Mouse (Mus musculus) thymus, adult 2 months (tissue): Measurements from ENCODE around the gene Creld2. TPM values are rescaled to one million over a fixed set of nuclear protein-coding genes. Genes with fewer than 3 reads are reported as not detected.

Experiments
- DNase-seq: peaks from one replicate; pipeline ENCODE4 v3.0.0; 2021
- H3K27ac ChIP-seq: fragments of 200-500 bp; 2 replicates; pipeline ENCODE4 v1.5.1; 2012; ENCODE audit warnings: low read length, control low read depth; ENCODE audit not compliant: control insufficient read depth, insufficient read depth
- H3K27me3 ChIP-seq: fragments of 200-500 bp; 2 replicates; pipeline ENCODE4 v1.6.1; 2012; ENCODE audit warnings: mild to moderate bottlenecking, low read length, moderate library complexity, mixed read lengths; ENCODE audit not compliant: control insufficient read depth, insufficient read depth
- H3K36me3 ChIP-seq: fragments of 200-500 bp; 2 replicates; pipeline ENCODE4 v1.6.1; 2012; ENCODE audit warnings: mild to moderate bottlenecking, low read length, moderate library complexity; ENCODE audit not compliant: control insufficient read depth, insufficient read depth
- H3K4me1 ChIP-seq: fragments of 200-500 bp; replicated peaks from 2 replicates; pipeline ENCODE4 v1.6.1; 2012; ENCODE audit warnings: low read length; ENCODE audit not compliant: control insufficient read depth, insufficient read depth
- H3K4me3 ChIP-seq: fragments of 200-500 bp; 2 replicates; pipeline ENCODE4 v1.5.1; 2012; ENCODE audit warnings: mild to moderate bottlenecking, low read length, control low read depth, moderate library complexity; ENCODE audit not compliant: control insufficient read depth, insufficient read depth
- CTCF ChIP-seq: fragments of 200-500 bp; IDR thresholded peaks from 2 replicates; pipeline ENCODE4 v1.5.1; 2012; ENCODE audit warnings: mild to moderate bottlenecking, control low read depth, low read length, moderate library complexity, borderline replicate concordance; ENCODE audit not compliant: control insufficient read depth, poor library complexity, insufficient read depth; ENCODE audit errors: extremely low read depth
- POLR2A ChIP-seq: fragments of 200-500 bp; IDR thresholded peaks from 2 replicates; pipeline ENCODE4 v1.6.1; 2012; ENCODE audit warnings: mild to moderate bottlenecking, low read length, control low read depth, moderate library complexity; ENCODE audit not compliant: control insufficient read depth, poor library complexity, insufficient read depth; ENCODE audit errors: extremely low read depth
- WGBS: fragments of 180-500 bp; shearing (Covaris S2); methylation state at CpG from one replicate; pipeline ENCODE4 v1.1.7; 2018; 5-methylcytosine and 5-hydroxymethylcytosine counted together
- polyA plus RNA-seq: library from polyadenylated mRNA; depleted of rRNA; stranded (reverse); fragments of >200 nt; gene quantifications from 2 replicates; pipeline ENCODE4 v1.2.3, GENCODE M21; 2012

Gene Creld2
- polyA plus RNA-seq, 1 experiment: 45.1 TPM

GRCm38 (mm10) chr15:88851076-88851475 lies 31.6 kb downstream of the Creld2 start:
- TF ChIP-seq POLR2A (no peak), CTCF (no peak)
- Histone ChIP-seq H3K27me3 (no peaks in the 10 kb centered on the region), H3K4me3 (no peak overlapping the region), H3K27ac (no peak overlapping the region), H3K36me3 (no peaks in the 10 kb centered on the region), H3K4me1 (no peaks in the 10 kb centered on the region)
- no peak for DNase-seq
- 78% methylated on average over 3 of the region's 3 CpGs for WGBS

- no peak overlapping the region for H3K4me3 ChIP-seq
- H3K27me3 ChIP-seq: no peaks in the 10 kb centered on the region
- no peak for DNase-seq
- TF ChIP-seq POLR2A: no peak
- no peak for TF ChIP-seq CTCF
- H3K4me1 ChIP-seq: no peaks in the 10 kb centered on the region
- H3K27ac ChIP-seq: no peak overlapping the region
- H3K36me3 ChIP-seq: no peaks in the 10 kb centered on the region
- 67% methylated on average over 10 of the region's 10 CpGs for WGBS
Observed at GRCm38 (mm10) chr15:88851507-88852149, 32.2 kb downstream of the Creld2 start.

GRCm38 (mm10) chr15:88853106-88853505 lies 33.7 kb downstream of the Creld2 start:
- no peak for DNase-seq
- TF ChIP-seq POLR2A (no peak), CTCF (no peak)
- Histone ChIP-seq H3K27me3 (no peaks in the 10 kb centered on the region), H3K36me3 (no peaks in the 10 kb centered on the region), H3K4me3 (no peak overlapping the region), H3K27ac (no peak overlapping the region), H3K4me1 (no peaks in the 10 kb centered on the region)
- 94% methylated on average over 9 of the region's 9 CpGs for WGBS

GRCm38 (mm10) chr15:88854119-88854968 lies 34.9 kb downstream of the Creld2 start:
- Histone ChIP-seq H3K27me3 (no peaks in the 10 kb centered on the region), H3K4me3 (no peak overlapping the region), H3K4me1 (no peaks in the 10 kb centered on the region), H3K36me3 (no peaks in the 10 kb centered on the region), H3K27ac (no peak overlapping the region)
- DNase-seq: no peak
- 56% methylated on average over 6 of the region's 6 CpGs for WGBS
- TF ChIP-seq POLR2A: no peak
- TF ChIP-seq CTCF: no peak

GRCm38 (mm10) chr15:88854969-88855830 lies 35.8 kb downstream of the Creld2 start:
- 67% methylated on average over 15 of the region's 15 CpGs for WGBS
- H3K36me3 ChIP-seq: no peaks in the 10 kb centered on the region
- TF ChIP-seq POLR2A: no peak
- TF ChIP-seq CTCF: no peak
- H3K27me3 ChIP-seq: no peaks in the 10 kb centered on the region
- no peaks in the 10 kb centered on the region for H3K4me1 ChIP-seq
- H3K27ac ChIP-seq: no peak overlapping the region
- H3K4me3 ChIP-seq: no peak overlapping the region
- no peak for DNase-seq

- Histone ChIP-seq H3K36me3 (no peaks in the 10 kb centered on the region), H3K4me1 (no peaks in the 10 kb centered on the region), H3K4me3 (no peak overlapping the region), H3K27ac (no peak overlapping the region), H3K27me3 (no peaks in the 10 kb centered on the region)
- DNase-seq: no peak
- WGBS: 75% methylated on average over 6 of the region's 6 CpGs
- TF ChIP-seq CTCF: no peak
- no peak for TF ChIP-seq POLR2A
Observed at GRCm38 (mm10) chr15:88855896-88856417, 36.5 kb downstream of the Creld2 start.
